Mouse (Mus musculus) CH12.LX (cell line): ENCODE results near the gene Map4k1. TPM values are rescaled to one million over a fixed set of nuclear protein-coding genes. Genes with fewer than 3 reads are reported as not detected.
A peak's percentile ranks its signal among the peaks of the same experiment; 100 is the strongest.

Experiments used
- DNase-seq: peaks from one replicate; pipeline ENCODE4 v3.0.0-alpha.2; 2013; ENCODE audit errors: extremely low read depth
- H3K27ac ChIP-seq: 2 replicates; pipeline ENCODE4 v1.5.1; 2012; ENCODE audit warnings: low read depth, mild to moderate bottlenecking, control low read depth, moderate library complexity; ENCODE audit not compliant: insufficient read depth
- H3K27me3 ChIP-seq: replicated peaks from 2 replicates; pipeline ENCODE3; 2012; ENCODE audit warnings: inconsistent platforms
- H3K36me3 ChIP-seq, 2 experiments: replicated peaks in 1 of 2; 2 replicates each; pipeline versions ENCODE3 to v1.6.1; 2012; ENCODE audit warnings: inconsistent platforms in 1 of 2, low read length in 1 of 2, mild to moderate bottlenecking in 1 of 2, mixed read lengths in 1 of 2, moderate library complexity in 1 of 2; ENCODE audit not compliant: control insufficient read depth in 1 of 2, insufficient read depth in 1 of 2
- H3K4me1 ChIP-seq, 2 experiments: 2 replicates each; pipeline ENCODE4 v1.6.1; 2012; ENCODE audit warnings: inconsistent platforms in 1 of 2, moderate library complexity in 1 of 2; ENCODE audit not compliant: insufficient read depth in 2 of 2, control insufficient read depth in 1 of 2
- H3K4me2 ChIP-seq: 2 replicates; pipeline ENCODE4 v1.6.1; 2012; ENCODE audit warnings: low read depth, mild to moderate bottlenecking, control low read depth; ENCODE audit not compliant: poor library complexity, insufficient read depth, severe bottlenecking
- H3K4me3 ChIP-seq, 3 experiments: fragments of 150-350 bp in 1 of 3; sonication (generic) in 1 of 3; replicated peaks in 1 of 3; 2 replicates each; pipeline versions ENCODE3 to v1.5.1; 2011 to 2012; ENCODE audit warnings: low read depth in 2 of 3, low read length in 2 of 3, mild to moderate bottlenecking in 2 of 3, moderate library complexity in 2 of 3, control low read depth in 1 of 3, improper control_type of control experiment in 1 of 3, inconsistent platforms in 1 of 3, mixed read lengths in 1 of 3; ENCODE audit not compliant: poor library complexity in 1 of 3
- H3K79me2 ChIP-seq: replicated peaks from 2 replicates; pipeline ENCODE4 v1.6.1; 2012; ENCODE audit warnings: mild to moderate bottlenecking, moderate library complexity; ENCODE audit not compliant: control insufficient read depth, poor library complexity, insufficient read depth, severe bottlenecking; ENCODE audit errors: extremely low read depth
- H3K9ac ChIP-seq: 2 replicates; pipeline ENCODE4 v1.6.1; 2012; ENCODE audit warnings: low read depth, mild to moderate bottlenecking, control low read depth, moderate library complexity; ENCODE audit not compliant: insufficient read depth
- H3K9me3 ChIP-seq: replicated peaks from 2 replicates; pipeline ENCODE3; 2012; ENCODE audit warnings: low read length, inconsistent platforms, mixed read lengths
- BHLHE40 ChIP-seq: IDR thresholded peaks from 2 replicates; pipeline ENCODE4 v1.6.1; 2011; ENCODE audit warnings: mild to moderate bottlenecking, low read depth, low read length, improper control_type of control experiment
- CHD1 ChIP-seq: IDR thresholded peaks from 2 replicates; pipeline ENCODE4 v1.6.1; 2012; ENCODE audit warnings: low read depth, low read length, improper control_type of control experiment, inconsistent platforms
- CHD2 ChIP-seq: IDR thresholded peaks from 2 replicates; pipeline ENCODE4 v1.6.1; 2011; ENCODE audit warnings: low read length, improper control_type of control experiment
- CTCF ChIP-seq, 2 experiments: IDR thresholded peaks in 1 of 2; conservative IDR thresholded peaks in 1 of 2; 2 replicates each; pipeline ENCODE4 v1.5.1; 2011 to 2012; ENCODE audit warnings: low read depth in 2 of 2, low read length in 2 of 2, improper control_type of control experiment in 1 of 2, inconsistent platforms in 1 of 2, mild to moderate bottlenecking in 1 of 2, moderate library complexity in 1 of 2
- E2F4 ChIP-seq: IDR thresholded peaks from 2 replicates; pipeline ENCODE4 v1.6.1; 2011; ENCODE audit warnings: low read depth, low read length, improper control_type of control experiment; ENCODE audit not compliant: insufficient replicate concordance
- ELF1 ChIP-seq: IDR thresholded peaks from 2 replicates; pipeline ENCODE4 v1.6.1; 2014; ENCODE audit warnings: low read depth, mild to moderate bottlenecking, inconsistent platforms, low read length, improper control_type of control experiment
- EP300 ChIP-seq: IDR thresholded peaks from 2 replicates; pipeline ENCODE4 v1.6.1; 2011; ENCODE audit warnings: low read length, improper control_type of control experiment
- ETS1 ChIP-seq: conservative IDR thresholded peaks from 2 replicates; pipeline ENCODE4 v1.6.1; 2012; ENCODE audit warnings: low read depth, mild to moderate bottlenecking, inconsistent platforms, low read length, improper control_type of control experiment, moderate library complexity
- GABPA ChIP-seq: IDR thresholded peaks from 2 replicates; pipeline ENCODE4 v1.6.1; 2012; ENCODE audit warnings: low read depth, low read length, improper control_type of control experiment, inconsistent platforms; ENCODE audit not compliant: insufficient replicate concordance
- HCFC1 ChIP-seq: IDR thresholded peaks from 2 replicates; pipeline ENCODE4 v1.6.1; 2012; ENCODE audit warnings: low read depth, mild to moderate bottlenecking, inconsistent platforms, low read length, improper control_type of control experiment
- IRF4 ChIP-seq: IDR thresholded peaks from 2 replicates; pipeline ENCODE4 v1.6.1; 2014; ENCODE audit warnings: low read depth, mild to moderate bottlenecking, inconsistent platforms, low read length, improper control_type of control experiment
- JUN ChIP-seq: IDR thresholded peaks from 2 replicates; pipeline ENCODE4 v1.6.1; 2011; ENCODE audit warnings: low read depth, mild to moderate bottlenecking, low read length, improper control_type of control experiment, moderate library complexity; ENCODE audit not compliant: insufficient read depth
- JUND ChIP-seq: conservative IDR thresholded peaks from 2 replicates; pipeline ENCODE4 v1.6.1; 2011; ENCODE audit warnings: low read depth, low read length, improper control_type of control experiment
- KAT2A ChIP-seq: IDR thresholded peaks from 2 replicates; pipeline ENCODE4 v1.6.1; 2012; ENCODE audit warnings: low read length, improper control_type of control experiment, inconsistent platforms; ENCODE audit not compliant: insufficient replicate concordance
- MAFK ChIP-seq: IDR thresholded peaks from 2 replicates; pipeline ENCODE4 v1.6.1; 2011; ENCODE audit warnings: low read length, improper control_type of control experiment; ENCODE audit not compliant: insufficient replicate concordance
- MAX ChIP-seq: IDR thresholded peaks from 2 replicates; pipeline ENCODE4 v1.6.1; 2011; ENCODE audit warnings: low read length, improper control_type of control experiment
- MAZ ChIP-seq: IDR thresholded peaks from 2 replicates; pipeline ENCODE4 v1.6.1; 2012; ENCODE audit warnings: low read depth, mild to moderate bottlenecking, inconsistent platforms, low read length, improper control_type of control experiment, moderate library complexity
- MEF2A ChIP-seq: IDR thresholded peaks from 2 replicates; pipeline ENCODE4 v1.6.1; 2014; ENCODE audit warnings: low read depth, mild to moderate bottlenecking, inconsistent platforms, low read length, improper control_type of control experiment, borderline replicate concordance
- MXI1 ChIP-seq: IDR thresholded peaks from 2 replicates; pipeline ENCODE4 v1.6.1; 2011; ENCODE audit warnings: mild to moderate bottlenecking, low read depth, low read length, improper control_type of control experiment
- MYC ChIP-seq: IDR thresholded peaks from 2 replicates; pipeline ENCODE4 v1.6.1; 2011; ENCODE audit warnings: low read depth, mild to moderate bottlenecking, improper control_type of control experiment, low read length
- NELFE ChIP-seq: IDR thresholded peaks from 2 replicates; pipeline ENCODE4 v1.6.1; 2011; ENCODE audit warnings: low read depth, low read length, improper control_type of control experiment
- NRF1 ChIP-seq: IDR thresholded peaks from 2 replicates; pipeline ENCODE4 v1.6.1; 2014; ENCODE audit warnings: low read depth, mild to moderate bottlenecking, inconsistent platforms, low read length, improper control_type of control experiment, moderate library complexity
- PAX5 ChIP-seq: IDR thresholded peaks from 2 replicates; pipeline ENCODE4 v1.6.1; 2012; ENCODE audit warnings: low read length, inconsistent platforms, mixed read lengths
- POLR2A ChIP-seq: IDR thresholded peaks from 2 replicates; pipeline ENCODE4 v1.6.1; 2011; ENCODE audit warnings: low read depth, mild to moderate bottlenecking, improper control_type of control experiment, low read length
- POLR2AphosphoS2 ChIP-seq: IDR thresholded peaks from 2 replicates; pipeline ENCODE4 v1.6.1; 2011; ENCODE audit warnings: low read depth, low read length, improper control_type of control experiment
- RAD21 ChIP-seq: IDR thresholded peaks from 2 replicates; pipeline ENCODE4 v1.6.1; 2011; ENCODE audit warnings: low read depth, mild to moderate bottlenecking, low read length, improper control_type of control experiment, moderate library complexity
- RCOR1 ChIP-seq: conservative IDR thresholded peaks from 2 replicates; pipeline ENCODE4 v1.6.1; 2012; ENCODE audit warnings: low read depth, mild to moderate bottlenecking, inconsistent platforms, low read length, improper control_type of control experiment
- SIN3A ChIP-seq: IDR thresholded peaks from 2 replicates; pipeline ENCODE4 v1.6.1; 2012; ENCODE audit warnings: low read length, improper control_type of control experiment, inconsistent platforms
- SMC3 ChIP-seq: IDR thresholded peaks from 2 replicates; pipeline ENCODE4 v1.6.1; 2011; ENCODE audit warnings: low read depth, low read length, improper control_type of control experiment
- TBP ChIP-seq: conservative IDR thresholded peaks from 2 replicates; pipeline ENCODE4 v1.6.1; 2011; ENCODE audit warnings: low read depth, low read length, improper control_type of control experiment
- TCF12 ChIP-seq: IDR thresholded peaks from 2 replicates; pipeline ENCODE4 v1.6.1; 2014; ENCODE audit warnings: low read depth, mild to moderate bottlenecking, inconsistent platforms, low read length, improper control_type of control experiment
- UBTF ChIP-seq: IDR thresholded peaks from 2 replicates; pipeline ENCODE4 v1.6.1; 2012; ENCODE audit warnings: low read depth, mild to moderate bottlenecking, inconsistent platforms, low read length, improper control_type of control experiment, moderate library complexity
- USF1 ChIP-seq: IDR thresholded peaks from 2 replicates; pipeline ENCODE4 v1.6.1; 2014; ENCODE audit warnings: low read depth, mild to moderate bottlenecking, inconsistent platforms, low read length, improper control_type of control experiment
- USF2 ChIP-seq: conservative IDR thresholded peaks from 2 replicates; pipeline ENCODE4 v1.6.1; 2011; ENCODE audit warnings: low read depth, low read length, improper control_type of control experiment
- ZC3H11A ChIP-seq: IDR thresholded peaks from 2 replicates; pipeline ENCODE4 v1.6.1; 2012; ENCODE audit warnings: low read depth, mild to moderate bottlenecking, inconsistent platforms, low read length, improper control_type of control experiment
- ZKSCAN1 ChIP-seq: IDR thresholded peaks from 2 replicates; pipeline ENCODE4 v1.6.1; 2012; ENCODE audit warnings: low read depth, inconsistent platforms, low read length, improper control_type of control experiment, borderline replicate concordance
- ZMIZ1 ChIP-seq: IDR thresholded peaks from 2 replicates; pipeline ENCODE4 v1.6.1; 2012; ENCODE audit warnings: low read depth, mild to moderate bottlenecking, inconsistent platforms, low read length, improper control_type of control experiment
- ZNF384 ChIP-seq: IDR thresholded peaks from 2 replicates; pipeline ENCODE4 v1.6.1; 2012; ENCODE audit warnings: low read depth, low read length, improper control_type of control experiment, inconsistent platforms
- dilution Hi-C: fragments of 300-500 bp; cut with MboI; formaldehyde crosslinking; loops from 2 replicates; pipeline ENCODE4 v1.14.3; 2020; ENCODE audit warnings: low sequenced_read_pairs; ENCODE audit not compliant: extremely low pct_unique_long_range_greater_than_20kb, extremely low pct_ligation_motif_present
- in situ Hi-C: fragments of 300-500 bp; cut with MboI; formaldehyde crosslinking; loops from 3 replicates; pipeline ENCODE4 v1.14.3; 2019; ENCODE audit warnings: low sequenced_read_pairs, low pct_ligation_motif_present, low pct_unique_long_range_greater_than_20kb, mixed read lengths
- polyA plus RNA-seq: library from polyadenylated mRNA; unstranded; fragments of >175 nt; gene quantifications from 2 replicates; pipeline ENCODE4 v1.2.1, GENCODE M21; 2012; ENCODE audit warnings: low read depth; ENCODE audit not compliant: insufficient read length
- total RNA-seq, 2 experiments: library from RNA; depleted of rRNA; stranded (reverse); fragments of 300-350 nt in 1 of 2; fragments of >200 nt in 1 of 2; gene quantifications; 2 replicates each; pipeline ENCODE4 v1.2.3; 2012 to 2014

Gene Map4k1
- total and polyA plus RNA-seq, 3 experiments, result 114 to 395 (median 183) TPM

GRCm38 (mm10) chr7:29007224-29008101 lies 25.6 kb downstream of the Map4k1 start:
- peaks cover 31 to 68% of the 10 kb centered on the region in 2 experiments for H3K4me1 ChIP-seq
- peaks cover 5% of the 10 kb centered on the region for H3K9me3 ChIP-seq
- H3K27me3 ChIP-seq, result no peaks in the 10 kb centered on the region
- TF ChIP-seq CTCF (conservative IDR thresholded peaks at IDR 0.05 in 1 of 2, IDR thresholded peaks at IDR 0.05 in 1 of 2; ENCODE audit: low read depth in 2 of 2, low read length in 2 of 2) (no peak), ZC3H11A (no peak), ZKSCAN1 (no peak), KAT2A (no peak), MAFK (no peak), HCFC1 (no peak), EP300 (peak; percentile 96), E2F4 (no peak), CHD2 (peak; percentile 65), TCF12 (peak; percentile 88), ZNF384 (peak; percentile 80), ETS1 (peak; percentile 72), CHD1 (no peak), IRF4 (peak; percentile 94), MAZ (no peak), PAX5 (no peak), MAX (peak; percentile 78), JUN (no peak), SIN3A (peak; percentile 68; the same call in 1 of the 2 replicates), MEF2A (peak; percentile 83), SMC3 (no peak), USF2 (no peak), USF1 (no peak), ZMIZ1 (no peak), TBP (no peak), POLR2AphosphoS2 (no peak), RAD21 (no peak; the same call in none of the 2 replicates), MXI1 (peak; percentile 63; the same call in 1 of the 2 replicates), UBTF (no peak), ELF1 (no peak), NELFE (no peak), BHLHE40 (peak; percentile 66; the same call in 1 of the 2 replicates), RCOR1 (peak; percentile 86), JUND (0 out of 2 replicates have a peak, but pooled peaks have one; percentile 3), NRF1 (no peak), MYC (peak; percentile 96), POLR2A (peak; percentile 27; the same call in 1 of the 2 replicates), GABPA (no peak)
- H3K9ac ChIP-seq, result 0 out of 2 replicates have a peak overlapping the region, but pooled peaks have one; percentile 15
- dilution Hi-C loops, result no loop called here
- peak overlapping the region; percentile 97 for H3K27ac ChIP-seq
- H3K79me2 ChIP-seq, result no peaks in the 10 kb centered on the region
- H3K4me3 ChIP-seq, result peak overlapping the region in 1 of 3 experiments; percentile 30
- H3K4me2 ChIP-seq, result peak overlapping the region; percentile 31
- DNase-seq, result peak; percentile 90
- in situ Hi-C loops, result no loop called here
- peaks cover 18 to 37% of the 10 kb centered on the region in 2 experiments for H3K36me3 ChIP-seq
